8 mouse cellular contexts compared by ENCODE assay signal in genomic region chr3:84269987-84270623, GRCm38 (mm10). TPM values are rescaled to one million over a fixed set of nuclear protein-coding genes. Genes with fewer than 3 reads are reported as not detected.
DNase-seq lines count a peak whose midpoint lies in the region; ATAC-seq lines count a peak whose summit lies in the region.

No protein-coding gene starts in this region.

- no peak overlapping the region for H3K9ac ChIP-seq in lung, embryonic 15.5 days
- H3K9ac ChIP-seq in hindbrain, embryonic 13.5 days: peak overlapping the region; percentile 58
- peak overlapping the region; percentile 68 for H3K9ac ChIP-seq in liver, embryonic 13.5 days
- H3K9ac ChIP-seq in stomach, embryonic 16.5 days (ENCODE audit: low read length): peak overlapping the region; percentile 59

- peak; percentile 13; the same call in 1 of the 2 replicates for ATAC-seq in lung, embryonic 15.5 days (ENCODE audit: borderline replicate concordance, extremely low read depth, low FRiP score, low TSS enrichment)
- peak; percentile 52; the same call in 1 of the 2 replicates for ATAC-seq in hindbrain, embryonic 13.5 days (ENCODE audit: low FRiP score)
- ATAC-seq in liver, embryonic 13.5 days (ENCODE audit: low read depth): peak; percentile 11; the same call in 1 of the 2 replicates
- ATAC-seq in stomach, embryonic 16.5 days (ENCODE audit: insufficient read depth, low FRiP score): peak; percentile 45; the same call in 1 of the 2 replicates
- no peak for ATAC-seq in frontal cortex, adult (ENCODE audit: low TSS enrichment)

- H3K36me3 ChIP-seq in lung, embryonic 15.5 days: no peaks in the 10 kb centered on the region
- H3K36me3 ChIP-seq in hindbrain, embryonic 13.5 days: no peaks in the 10 kb centered on the region
- no peaks in the 10 kb centered on the region for H3K36me3 ChIP-seq in liver, embryonic 13.5 days
- no peaks in the 10 kb centered on the region for H3K36me3 ChIP-seq in stomach, embryonic 16.5 days (ENCODE audit: control insufficient read depth, insufficient read depth, low read length)

- H3K4me3 ChIP-seq in lung, embryonic 15.5 days: peak overlapping the region; percentile 15
- peak overlapping the region; percentile 19 for H3K4me3 ChIP-seq in hindbrain, embryonic 13.5 days
- H3K4me3 ChIP-seq in liver, embryonic 13.5 days (replicated peaks): peak overlapping the region; percentile 62
- H3K4me3 ChIP-seq in stomach, embryonic 16.5 days (replicated peaks; ENCODE audit: low read length): peak overlapping the region; percentile 38

- H3K27me3 ChIP-seq in lung, embryonic 15.5 days: peaks cover 14% of the 10 kb centered on the region; the same call in 1 of the 2 replicates
- no peaks in the 10 kb centered on the region for H3K27me3 ChIP-seq in hindbrain, embryonic 13.5 days
- peaks cover 13% of the 10 kb centered on the region for H3K27me3 ChIP-seq in liver, embryonic 13.5 days
- H3K27me3 ChIP-seq in stomach, embryonic 16.5 days (ENCODE audit: control insufficient read depth, insufficient read depth, low read length): no peaks in the 10 kb centered on the region

- H3K27ac ChIP-seq in lung, embryonic 15.5 days: no peak overlapping the region
- 0 out of 2 replicates have a peak overlapping the region, but pooled peaks have one; percentile 42 for H3K27ac ChIP-seq in hindbrain, embryonic 13.5 days
- peak overlapping the region; percentile 56 for H3K27ac ChIP-seq in liver, embryonic 13.5 days
- peak overlapping the region; percentile 58 for H3K27ac ChIP-seq in stomach, embryonic 16.5 days (ENCODE audit: low read length)

- 9% methylated on average over 13 of the region's 13 CpGs for WGBS in lung, embryonic 15.5 days
- WGBS in hindbrain, embryonic 13.5 days: 16% methylated on average over 13 of the region's 13 CpGs
- WGBS in liver, embryonic 13.5 days (ENCODE audit: insufficient replicate concordance): 39% methylated on average over 13 of the region's 13 CpGs
- 13% methylated on average over 13 of the region's 13 CpGs for WGBS in stomach, embryonic 16.5 days

- no peaks in the 10 kb centered on the region for H3K9me3 ChIP-seq in lung, embryonic 15.5 days
- H3K9me3 ChIP-seq in hindbrain, embryonic 13.5 days: no peaks in the 10 kb centered on the region
- no peaks in the 10 kb centered on the region for H3K9me3 ChIP-seq in liver, embryonic 13.5 days (replicated peaks)
- H3K9me3 ChIP-seq in stomach, embryonic 16.5 days (replicated peaks; ENCODE audit: control insufficient read depth, low read length): no peaks in the 10 kb centered on the region

- H3K4me2 ChIP-seq in lung, embryonic 15.5 days: peak overlapping the region; percentile 44
- peak overlapping the region; percentile 41 for H3K4me2 ChIP-seq in hindbrain, embryonic 13.5 days
- H3K4me2 ChIP-seq in liver, embryonic 13.5 days: peak overlapping the region; percentile 73
- H3K4me2 ChIP-seq in stomach, embryonic 16.5 days (ENCODE audit: low read depth, low read length): peak overlapping the region; percentile 49

- DNase-seq in lung, postnatal 10 days: no peak
- no peak for DNase-seq in liver, embryonic 13.5 days
- DNase-seq in cerebellum, adult 9-10 months: no peak
- no peak for DNase-seq in lung, postnatal 4 days

- peaks cover 19% of the 10 kb centered on the region for H3K4me1 ChIP-seq in lung, embryonic 15.5 days
- peaks cover 47% of the 10 kb centered on the region for H3K4me1 ChIP-seq in hindbrain, embryonic 13.5 days (replicated peaks)
- H3K4me1 ChIP-seq in liver, embryonic 13.5 days (replicated peaks): peaks cover 50% of the 10 kb centered on the region
- peaks cover 15% of the 10 kb centered on the region for H3K4me1 ChIP-seq in stomach, embryonic 16.5 days (ENCODE audit: control insufficient read depth, insufficient read depth, low read length)

RNA-seq across cellular contexts. Expression of gene Trim2, which starts 36.6 kb away (rescaled TPM):
- 25.0 and 31.4 TPM in 2 replicates for polyA plus RNA-seq in lung, embryonic 15.5 days (2015; fragmentation: Nextera tagmentation; extraction: Ambion mirVana)
- polyA plus RNA-seq in hindbrain, embryonic 13.5 days (2015; fragmentation: Nextera tagmentation; extraction: Ambion mirVana): 131 and 137 TPM in 2 replicates
- 3.9 and 4.8 TPM in 2 replicates for polyA plus RNA-seq in liver, embryonic 13.5 days (2015; fragmentation: Nextera tagmentation; extraction: Ambion mirVana)
- 33.4 and 39.9 TPM in 2 replicates for polyA plus RNA-seq in stomach, embryonic 16.5 days (2015; fragmentation: Nextera tagmentation; extraction: Ambion mirVana)
